Mouse (Mus musculus) heart, postnatal 25 days (tissue): ENCODE measurements around the gene Dph5. TPM values are rescaled to one million over a fixed set of nuclear protein-coding genes. Genes with fewer than 3 reads are reported as not detected.
"Not testable (repeated sequence)": the region's sequence is repeated elsewhere in the genome, so short reads cannot be mapped to it uniquely, and the experiment has no call there.

Experiments
- DNase-seq: peaks from one replicate; pipeline ENCODE4 v3.0.0; 2022; ENCODE audit warnings: low spot score
- intact Hi-C: fragments of 180-260 bp; cut with DNase I; formaldehyde crosslinking; loops from one replicate; pipeline ENCODE4 v1.15.1; 2025
- total RNA-seq, 2 experiments: library from RNA; stranded (reverse); gene quantifications; 2 replicates each; pipeline ENCODE4 v1.2.3; 2021

Dph5 gene
- total RNA-seq, 2 experiments from 2014 or later = 5.2 to 5.6 TPM

GRCm38 (mm10) chr3:115888310-115889106 lies 871 bp downstream of the Dph5 start:
- intact Hi-C loops = loop anchor here (2.0 to 5.0 kb wide), 3 partner anchors 176 to 241 kb away; no protein-coding TSS in a partner anchor
- DNase-seq = no peak

GRCm38 (mm10) chr3:115892341-115892740 lies 4.7 kb downstream of the Dph5 start:
- DNase-seq = no peak
- intact Hi-C loops = loop anchor here (5.0 kb wide), 1 partner anchor 80 kb away; no protein-coding TSS in a partner anchor

GRCm38 (mm10) chr3:115893166-115893565 lies 5.5 kb downstream of the Dph5 start:
- DNase-seq = no peak
- intact Hi-C loops = loop anchor here (5.0 kb wide), 1 partner anchor 79 kb away; no protein-coding TSS in a partner anchor

- no peak for DNase-seq
- intact Hi-C loops = no loop called here
These were observed 10.8 kb downstream of the Dph5 start for GRCm38 (mm10) chr3:115898354-115898948.

- DNase-seq = no peak
- intact Hi-C loops = no loop called here
These were observed 14.8 kb downstream of the Dph5 start for GRCm38 (mm10) chr3:115902301-115902956.

- no peak for DNase-seq
- intact Hi-C loops = no loop called here
These were observed 17.4 kb downstream of the Dph5 start for GRCm38 (mm10) chr3:115905067-115905466.

GRCm38 (mm10) chr3:115905567-115905966 lies 17.9 kb downstream of the Dph5 start:
- DNase-seq = no peak
- intact Hi-C loops = no loop called here

- DNase-seq, intact Hi-C loops: not testable (repeated sequence)
These were observed 19.8 kb downstream of the Dph5 start for GRCm38 (mm10) chr3:115907406-115907805.

GRCm38 (mm10) chr3:115924401-115925190 lies 37.0 kb downstream of the Dph5 start:
- intact Hi-C loops = no loop called here
- DNase-seq = no peak

GRCm38 (mm10) chr3:115926531-115926930 lies 38.9 kb downstream of the Dph5 start:
- intact Hi-C loops = no loop called here

GRCm38 (mm10) chr3:115931701-115932100 lies 44.1 kb downstream of the Dph5 start:
- intact Hi-C loops = no loop called here
- no peak for DNase-seq

More at GRCm38 (mm10) chr3:115926531-115926930, 38.9 kb downstream of the Dph5 start:
- DNase-seq = no peak

GRCm38 (mm10) chr3:115933293-115934186 lies 45.9 kb downstream of the Dph5 start:
- intact Hi-C loops = no loop called here
- no peak for DNase-seq

GRCm38 (mm10) chr3:115936734-115937599 lies 49.3 kb downstream of the Dph5 start:
- intact Hi-C loops = loop anchor here (5.0 kb wide), 2 partner anchors 225 to 275 kb away; no protein-coding TSS in a partner anchor
- DNase-seq = no peak

- intact Hi-C loops = loop anchor here (5.0 kb wide), 2 partner anchors 226 to 276 kb away; no protein-coding TSS in a partner anchor
- no peak for DNase-seq
These were observed 50.2 kb downstream of the Dph5 start for GRCm38 (mm10) chr3:115937807-115938206.

- intact Hi-C loops = loop anchor here (2.0 kb wide), 1 partner anchor 32 kb away; no protein-coding TSS in a partner anchor
These were observed 52.9 kb downstream of the Dph5 start for GRCm38 (mm10) chr3:115940510-115940909.

GRCm38 (mm10) chr3:115941464-115941863 lies 53.8 kb downstream of the Dph5 start:
- intact Hi-C loops = loop anchor here (2.0 kb wide), 1 partner anchor 31 kb away; no protein-coding TSS in a partner anchor
- no peak for DNase-seq

More at GRCm38 (mm10) chr3:115940510-115940909, 52.9 kb downstream of the Dph5 start:
- no peak for DNase-seq

- no peak for DNase-seq
- intact Hi-C loops = no loop called here
These were observed 56.7 kb downstream of the Dph5 start for GRCm38 (mm10) chr3:115944376-115944775.

- no peak for DNase-seq
- intact Hi-C loops = no loop called here
These were observed 58.6 kb downstream of the Dph5 start for GRCm38 (mm10) chr3:115946272-115946671.
